Comparison of ENCODE assay signal across 10 mouse cellular contexts in the genomic region with DNA sequence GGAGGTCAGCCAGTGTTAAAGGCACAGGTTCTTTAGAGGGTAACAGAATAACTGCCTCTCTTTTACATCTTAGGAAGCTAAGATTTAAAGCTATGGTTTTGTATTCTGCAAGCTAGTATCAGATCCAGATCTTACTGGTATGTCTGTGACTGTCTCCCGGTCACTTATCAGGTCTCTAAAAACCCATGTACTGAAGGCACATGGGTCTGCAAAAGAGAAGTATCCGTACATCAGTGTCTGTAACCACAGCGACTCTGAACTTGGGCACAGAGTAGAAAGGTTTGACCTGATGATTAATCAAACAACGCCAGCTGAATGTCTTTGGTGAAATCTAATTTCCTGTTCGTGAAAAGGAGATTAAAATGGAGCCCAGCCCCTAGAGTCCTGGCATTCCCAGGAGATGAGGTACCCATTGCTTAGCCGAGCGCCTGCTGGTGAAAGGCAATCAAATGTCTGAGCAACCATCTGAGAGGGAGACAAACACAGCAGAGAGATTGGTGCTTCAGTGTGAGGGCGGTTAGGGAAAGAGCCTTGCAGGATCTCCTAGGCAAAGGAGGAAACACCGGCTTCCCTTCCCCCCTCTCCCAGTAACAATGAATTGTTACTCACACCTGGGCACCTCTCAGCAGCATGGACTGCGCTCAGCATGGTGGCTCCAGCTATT.
DNase-seq lines count a peak whose midpoint lies in the region; ATAC-seq lines count a peak whose summit lies in the region.
"Had no signal": no experiment of that assay in that cellular context is flagged by ENCODE, and none has a peak within 500 bp of the region (broad histone marks: within the 10 kb centered on the region; RNA-seq: fewer than 3 reads in every experiment).

No protein-coding gene starts in this region.

- ATAC-seq in heart, embryonic 16.5 days (replicated peaks; ENCODE audit: extremely low read depth, insufficient read depth, low FRiP score): no peak
- peak; percentile 61 for ATAC-seq in midbrain, embryonic 13.5 days

- intact Hi-C loops in heart, postnatal 10 days (cut with DNase I): no loop called here

- H3K9ac ChIP-seq in heart, embryonic 16.5 days (ENCODE audit: low read length): peak overlapping the region; percentile 70; the same call in 1 of the 2 replicates
- H3K9ac ChIP-seq in midbrain, embryonic 13.5 days (replicated peaks): peak overlapping the region; percentile 21; the same call in 1 of the 2 replicates
- H3K9ac ChIP-seq: liver, postnatal 0 days had no signal

- H3K27ac ChIP-seq in heart, embryonic 16.5 days (ENCODE audit: low read length): peak overlapping the region; percentile 91
- H3K27ac ChIP-seq in hindbrain, embryonic 10.5 days: peak overlapping the region; percentile 91
- no peak overlapping the region for H3K27ac ChIP-seq in midbrain, embryonic 13.5 days

- no peak overlapping the region; the same call in 1 of the 2 replicates for H3K4me2 ChIP-seq in heart, embryonic 16.5 days (ENCODE audit: low read depth, low read length)
- H3K4me2 ChIP-seq in midbrain, embryonic 13.5 days (replicated peaks): no peak overlapping the region

- DNase-seq in heart, postnatal 10 days: no peak
- DNase-seq in ZHBTc4 (ENCODE audit: low read depth, low spot score): peak; percentile 29
- no peak for DNase-seq in hindbrain, embryonic 10.5 days (ENCODE audit: low spot score)
- DNase-seq in adrenal gland, adult 8-10 months: no peak
- DNase-seq in thymus, adult 18-20 months: no peak
- no peak for DNase-seq in urinary bladder, postnatal 10 days (ENCODE audit: low spot score)

- H3K4me3 ChIP-seq in heart, embryonic 16.5 days (ENCODE audit: low read length): no peak overlapping the region
- no peak overlapping the region for H3K4me3 ChIP-seq in hindbrain, embryonic 10.5 days
- no peak overlapping the region for H3K4me3 ChIP-seq in midbrain, embryonic 13.5 days (replicated peaks)

- WGBS in heart, embryonic 16.5 days: 38% methylated on average over 10 of the region's 10 CpGs
- WGBS in hindbrain, embryonic 10.5 days: 33% methylated on average over 10 of the region's 10 CpGs
- WGBS in midbrain, embryonic 13.5 days: 32% methylated on average over 10 of the region's 10 CpGs

- no peaks in the 10 kb centered on the region for H3K9me3 ChIP-seq in heart, embryonic 16.5 days (replicated peaks; ENCODE audit: control insufficient read depth, low read length)
- H3K9me3 ChIP-seq in hindbrain, embryonic 10.5 days: no peaks in the 10 kb centered on the region
- H3K9me3 ChIP-seq in midbrain, embryonic 13.5 days: no peaks in the 10 kb centered on the region
- H3K9me3 ChIP-seq: G1E had no signal

- H3K27me3 ChIP-seq in heart, embryonic 16.5 days (ENCODE audit: control insufficient read depth, insufficient read depth, low read length): no peaks in the 10 kb centered on the region
- H3K27me3 ChIP-seq in hindbrain, embryonic 10.5 days (ENCODE audit: insufficient read depth, poor library complexity, severe bottlenecking): peaks cover 10% of the 10 kb centered on the region; the same call in 1 of the 2 replicates
- peaks cover 5% of the 10 kb centered on the region; the same call in 1 of the 2 replicates for H3K27me3 ChIP-seq in midbrain, embryonic 13.5 days

- H3K36me3 ChIP-seq in heart, embryonic 16.5 days (ENCODE audit: control insufficient read depth, insufficient read depth): no peaks in the 10 kb centered on the region
- H3K36me3 ChIP-seq in hindbrain, embryonic 10.5 days: no peaks in the 10 kb centered on the region
- no peaks in the 10 kb centered on the region for H3K36me3 ChIP-seq in midbrain, embryonic 13.5 days
- H3K36me3 ChIP-seq: G1E had no signal

- H3K4me1 ChIP-seq in heart, embryonic 16.5 days (ENCODE audit: control insufficient read depth, insufficient read depth, low read length): peaks cover 30% of the 10 kb centered on the region
- peaks cover 24% of the 10 kb centered on the region for H3K4me1 ChIP-seq in hindbrain, embryonic 10.5 days (replicated peaks)
- peaks cover 12% of the 10 kb centered on the region for H3K4me1 ChIP-seq in midbrain, embryonic 13.5 days (replicated peaks)
